In the genomic region with DNA sequence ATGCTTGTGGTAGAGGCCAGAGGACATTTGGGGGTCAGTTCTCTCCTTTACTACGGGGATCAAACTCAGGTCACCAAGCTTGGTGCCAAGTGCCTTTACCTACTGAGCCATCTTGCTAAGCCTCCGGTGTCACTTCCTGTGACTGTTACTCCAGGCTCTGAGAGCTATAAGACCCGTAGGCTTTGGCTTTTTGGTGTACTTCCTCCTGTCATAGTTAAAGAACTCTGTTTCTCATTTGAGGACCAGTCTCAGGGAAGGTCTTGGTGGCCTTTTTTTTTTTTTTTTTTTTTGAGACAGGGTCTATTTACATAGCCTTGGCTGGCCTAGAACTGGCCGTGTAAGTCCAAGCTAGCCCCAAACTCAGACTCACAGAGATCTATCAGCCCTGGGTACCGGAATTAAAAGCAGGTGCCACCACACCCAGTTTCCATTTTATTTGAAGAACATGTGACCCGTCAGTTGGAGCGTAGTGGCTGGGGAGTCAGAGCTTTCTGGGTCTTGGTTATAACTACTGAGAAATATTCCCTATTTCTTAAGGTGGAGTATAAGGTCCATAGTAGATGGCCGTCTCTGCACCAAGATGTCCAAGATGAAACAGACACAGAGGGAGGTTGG, we compare ENCODE assay signal across 9 mouse cellular contexts. TPM values are rescaled to one million over a fixed set of nuclear protein-coding genes. Genes with fewer than 3 reads are reported as not detected.
DNase-seq lines count a peak whose midpoint lies in the region; ATAC-seq and TF ChIP-seq lines count a peak whose summit lies in the region.
"Had no signal": no experiment of that assay in that cellular context is flagged by ENCODE, and none has a peak within 500 bp of the region (broad histone marks: within the 10 kb centered on the region; RNA-seq: fewer than 3 reads in every experiment).

No protein-coding gene starts in this region.

- H3K4me3 ChIP-seq in liver, postnatal 0 days (ENCODE audit: low read depth, low read length), result no peak overlapping the region
- H3K4me3 ChIP-seq in liver, embryonic 12.5 days, result no peak overlapping the region
- H3K4me3 ChIP-seq in hindbrain, embryonic 12.5 days, result no peak overlapping the region
- no peak overlapping the region for H3K4me3 ChIP-seq in myocyte

- H3K9ac ChIP-seq in liver, postnatal 0 days (replicated peaks), result no peak overlapping the region
- H3K9ac ChIP-seq in liver, embryonic 12.5 days, result no peak overlapping the region
- no peak overlapping the region for H3K9ac ChIP-seq in hindbrain, embryonic 12.5 days

- no peaks in the 10 kb centered on the region for H3K79me2 ChIP-seq in myocyte (ENCODE audit: control insufficient read depth, insufficient read depth)

- peaks cover 26% of the 10 kb centered on the region for H3K4me1 ChIP-seq in liver, postnatal 0 days (ENCODE audit: insufficient read depth)
- H3K4me1 ChIP-seq in liver, embryonic 12.5 days, result peaks cover 41% of the 10 kb centered on the region
- H3K4me1 ChIP-seq in hindbrain, embryonic 12.5 days, result peaks cover 19% of the 10 kb centered on the region

- no peak for TF ChIP-seq CTCF in liver, postnatal 0 days (IDR thresholded peaks at IDR 0.05; ENCODE audit: low read depth)

- H3K27ac ChIP-seq in liver, postnatal 0 days (ENCODE audit: low read depth), result peak overlapping the region; percentile 49
- no peak overlapping the region for H3K27ac ChIP-seq in liver, embryonic 12.5 days
- H3K27ac ChIP-seq in hindbrain, embryonic 12.5 days, result no peak overlapping the region

- H3ac ChIP-seq in myocyte (ENCODE audit: control insufficient read depth, insufficient read length), result no peak overlapping the region

- TF ChIP-seq POLR2A in myocyte (IDR thresholded peaks at IDR 0.05; ENCODE audit: insufficient read length, low read depth), result no peak

- no peaks in the 10 kb centered on the region for H3K36me3 ChIP-seq in liver, postnatal 0 days (replicated peaks; ENCODE audit: insufficient read depth, low read length)
- H3K36me3 ChIP-seq in liver, embryonic 12.5 days, result no peaks in the 10 kb centered on the region
- no peaks in the 10 kb centered on the region for H3K36me3 ChIP-seq in hindbrain, embryonic 12.5 days
- H3K36me3 ChIP-seq in myocyte (ENCODE audit: control insufficient read depth, insufficient read depth), result no peaks in the 10 kb centered on the region

- no peak for TF ChIP-seq EP300 in liver, postnatal 0 days (IDR thresholded peaks at IDR 0.05; ENCODE audit: low read depth)

- WGBS in liver, postnatal 0 days (ENCODE audit: insufficient replicate concordance), result 58% methylated on average over 8 of the region's 8 CpGs
- WGBS in liver, embryonic 12.5 days (ENCODE audit: insufficient replicate concordance), result 59% methylated on average over 8 of the region's 8 CpGs
- WGBS in hindbrain, embryonic 12.5 days, result 90% methylated on average over 8 of the region's 8 CpGs

- no peak for DNase-seq in liver, postnatal 0 days
- DNase-seq in embryo, embryonic 11 days, result no peak
- DNase-seq in spleen, adult 12 weeks (ENCODE audit: low spot score), result no peak
- DNase-seq: lung, adult 18-20 months had no signal

- H3K9me3 ChIP-seq in liver, postnatal 0 days (ENCODE audit: low read length), result no peaks in the 10 kb centered on the region
- H3K9me3 ChIP-seq in liver, embryonic 12.5 days (replicated peaks), result no peaks in the 10 kb centered on the region
- H3K9me3 ChIP-seq in hindbrain, embryonic 12.5 days (replicated peaks), result no peaks in the 10 kb centered on the region

- H3K27me3 ChIP-seq in liver, postnatal 0 days (ENCODE audit: insufficient read depth, low read length), result no peaks in the 10 kb centered on the region
- H3K27me3 ChIP-seq in liver, embryonic 12.5 days (replicated peaks), result peaks cover 12% of the 10 kb centered on the region
- H3K27me3 ChIP-seq in hindbrain, embryonic 12.5 days, result no peaks in the 10 kb centered on the region
- no peaks in the 10 kb centered on the region for H3K27me3 ChIP-seq in myocyte (ENCODE audit: control insufficient read depth, insufficient read depth, insufficient read length)

- no peak overlapping the region for H3K4me2 ChIP-seq in liver, postnatal 0 days (ENCODE audit: low read depth, low read length)
- H3K4me2 ChIP-seq in liver, embryonic 12.5 days, result no peak overlapping the region
- 0 out of 2 replicates have a peak overlapping the region, but pooled peaks have one; percentile 53 for H3K4me2 ChIP-seq in hindbrain, embryonic 12.5 days (replicated peaks)
- H3K4me2 ChIP-seq in myocyte (ENCODE audit: low read depth), result peak overlapping the region; percentile 97

- no peak for ATAC-seq in liver, postnatal 0 days
- ATAC-seq in liver, embryonic 12.5 days, result no peak
- peak; percentile 67 for ATAC-seq in activated CD4-positive, CD25-positive, alpha-beta regulatory T cell, adult 4 months
- ATAC-seq in hindbrain, embryonic 12.5 days (ENCODE audit: low FRiP score), result no peak
- ATAC-seq in granulocyte monocyte progenitor cell, adult 5-6 weeks (replicated peaks; ENCODE audit: poor library complexity, severe bottlenecking), result no peak

TF ChIP-seq in myocyte, 11 proteins besides CTCF, POLR2A, EP300 and RAD21:
- no peak for TF ChIP-seq TCF3 (IDR thresholded peaks at IDR 0.05; ENCODE audit: insufficient read length, low read depth)
- TF ChIP-seq MYOG (IDR thresholded peaks at IDR 0.05; ENCODE audit: control insufficient read depth in 1 of 3, insufficient read depth in 1 of 3, insufficient read length in 2 of 3, low read depth in 2 of 3), result no peak
- no peak for TF ChIP-seq TCF12 (IDR thresholded peaks at IDR 0.05; ENCODE audit: insufficient read depth, poor library complexity, severe bottlenecking)
- TF ChIP-seq MAX (IDR thresholded peaks at IDR 0.05; ENCODE audit: low read depth), result no peak
- no peak for TF ChIP-seq CEBPB (IDR thresholded peaks at IDR 0.05; ENCODE audit: insufficient read depth, poor library complexity, severe bottlenecking)
- no peak for TF ChIP-seq E2F4 (IDR thresholded peaks at IDR 0.05; ENCODE audit: insufficient read depth)
- no peak for TF ChIP-seq USF1 (IDR thresholded peaks at IDR 0.05; ENCODE audit: low read depth)
- TF ChIP-seq POLR2AphosphoS2 (IDR thresholded peaks at IDR 0.05; ENCODE audit: insufficient read length, low read depth), result no peak
- no peak for TF ChIP-seq REST (IDR thresholded peaks at IDR 0.05; ENCODE audit: insufficient read depth, insufficient read length)
- TF ChIP-seq SRF (IDR thresholded peaks at IDR 0.05; ENCODE audit: control insufficient read depth, insufficient read length, low read depth), result no peak
- TF ChIP-seq MYOD1 (IDR thresholded peaks at IDR 0.05; ENCODE audit: control insufficient read depth in 1 of 3, insufficient read length in 2 of 3, low read depth in 2 of 3), result no peak

RNA-seq across cellular contexts. Expression of a gene that starts 44.3 kb away (rescaled TPM):
- 7.3 and 8.6 TPM in 2 replicates for polyA plus RNA-seq in liver, postnatal 0 days (2015; fragmentation: Nextera tagmentation; extraction: Ambion mirVana)
- 0.13 TPM in 2 replicates for polyA plus RNA-seq in liver, embryonic 12.5 days (2016; fragmentation: Nextera tagmentation; extraction: Ambion mirVana)
- under 1 TPM; 0.29 to 0.31 TPM for polyA plus RNA-seq in activated CD4-positive, CD25-positive, alpha-beta regulatory T cell, adult 4 months (2017; shearing (Covaris generic))
- 0.39 and 0.67 TPM in 2 replicates for polyA plus RNA-seq in hindbrain, embryonic 12.5 days (2016; fragmentation: Nextera tagmentation; extraction: Ambion mirVana)
- polyA plus RNA-seq in myocyte (2012; fragmentation: generic; extraction: Trizol), result 0.34 TPM
- total RNA-seq in granulocyte monocyte progenitor cell, adult 5-6 weeks (2014; fragmentation: Nextera tagmentation), result not detected in 2 replicates
- total RNA-seq in granulocyte monocyte progenitor cell, adult 5-6 weeks (2017), result 0.98 TPM in 1 of 2 replicates, not detected in the other

RNA-seq across cellular contexts. Expression of a gene that starts 57.6 kb away (rescaled TPM):
- polyA plus RNA-seq in liver, postnatal 0 days (2015; fragmentation: Nextera tagmentation; extraction: Ambion mirVana), result 206 and 208 TPM in 2 replicates
- polyA plus RNA-seq in liver, embryonic 12.5 days (2016; fragmentation: Nextera tagmentation; extraction: Ambion mirVana), result 465 and 466 TPM in 2 replicates
- 10 to 100 TPM; 35.3 to 39.2 TPM for polyA plus RNA-seq in activated CD4-positive, CD25-positive, alpha-beta regulatory T cell, adult 4 months (2017; shearing (Covaris generic))
- 557 and 561 TPM in 2 replicates for polyA plus RNA-seq in hindbrain, embryonic 12.5 days (2016; fragmentation: Nextera tagmentation; extraction: Ambion mirVana)
- polyA plus RNA-seq in myocyte (2012; fragmentation: generic; extraction: Trizol), result 306 TPM
- total RNA-seq in granulocyte monocyte progenitor cell, adult 5-6 weeks (2014; fragmentation: Nextera tagmentation), result 258 and 285 TPM in 2 replicates
- total RNA-seq in granulocyte monocyte progenitor cell, adult 5-6 weeks (2017), result 130 and 152 TPM in 2 replicates

Comparison
In these comparisons a context has a peak if more than half of its experiments do, and no peak if none do; other contexts are left out.
1. H3K4me2 ChIP-seq: peak in hindbrain, embryonic 12.5 days (single experiment) and myocyte (single experiment); none in liver, postnatal 0 days (single experiment) and liver, embryonic 12.5 days (single experiment).